Mouse (Mus musculus) brain, embryonic 18.5 days (tissue): ENCODE results near the gene Dnah7b.
"Not testable (repeated sequence)": the region's sequence is repeated elsewhere in the genome, so short reads cannot be mapped to it uniquely, and the experiment has no call there.

Source experiments
- DNase-seq: peaks from one replicate; pipeline ENCODE4 v3.0.0-alpha.2; 2012; ENCODE audit warnings: low read depth, low spot score

The Dnah7b gene

GRCm38 (mm10) chr1:46294451-46294850, 228.3 kb downstream of the Dnah7b start:
- not testable (repeated sequence) for DNase-seq

- DNase-seq, result not testable (repeated sequence)
Observed at GRCm38 (mm10) chr1:46325942-46326341, 259.8 kb downstream of the Dnah7b start.

- not testable (repeated sequence) for DNase-seq
Observed at GRCm38 (mm10) chr1:46345301-46345700, 279.2 kb downstream of the Dnah7b start.

- DNase-seq, result not testable (repeated sequence)
Observed at GRCm38 (mm10) chr1:46380641-46381040, 314.5 kb downstream of the Dnah7b start.

- not testable (repeated sequence) for DNase-seq
Observed at GRCm38 (mm10) chr1:46394681-46395297, 328.7 kb downstream of the Dnah7b start.

- no peak for DNase-seq
Observed at GRCm38 (mm10) chr1:46408324-46409115, 342.4 kb downstream of the Dnah7b start.

- not testable (repeated sequence) for DNase-seq
Observed at GRCm38 (mm10) chr1:46414798-46415197, 348.7 kb downstream of the Dnah7b start.

GRCm38 (mm10) chr1:46416946-46417345, 350.8 kb downstream of the Dnah7b start:
- not testable (repeated sequence) for DNase-seq

GRCm38 (mm10) chr1:46418966-46419365, 352.9 kb downstream of the Dnah7b start:
- DNase-seq, result not testable (repeated sequence)
